Mouse (Mus musculus) frontal cortex, postnatal 25 days (tissue): ENCODE measurements around the gene Ptprk.

Source experiments
- DNase-seq, 2 experiments: peaks; one replicate each; pipeline ENCODE4 v3.0.0; 2022; ENCODE audit warnings: low spot score in 2 of 2

Ptprk gene

DNA sequence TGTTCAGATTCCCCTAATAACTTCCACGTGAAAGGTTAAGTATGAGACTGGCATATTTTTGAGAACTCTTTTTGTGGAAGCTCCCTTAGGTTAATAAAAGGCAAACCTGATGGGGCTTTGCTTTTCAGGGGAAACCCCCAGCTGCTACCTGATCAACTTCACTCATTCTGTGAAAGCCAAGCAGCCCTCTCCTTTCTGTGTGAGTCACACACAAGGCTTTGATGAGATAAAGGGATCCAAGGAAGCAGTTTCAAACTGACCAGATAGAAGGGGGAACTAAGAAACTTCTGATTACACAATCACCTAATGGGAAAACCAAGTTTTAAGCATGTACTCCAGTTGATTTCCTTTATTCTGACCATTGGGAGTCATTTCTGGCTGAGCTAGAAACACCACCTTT, 445.2 kb downstream of the Ptprk start:
- DNase-seq = no peak

DNA sequence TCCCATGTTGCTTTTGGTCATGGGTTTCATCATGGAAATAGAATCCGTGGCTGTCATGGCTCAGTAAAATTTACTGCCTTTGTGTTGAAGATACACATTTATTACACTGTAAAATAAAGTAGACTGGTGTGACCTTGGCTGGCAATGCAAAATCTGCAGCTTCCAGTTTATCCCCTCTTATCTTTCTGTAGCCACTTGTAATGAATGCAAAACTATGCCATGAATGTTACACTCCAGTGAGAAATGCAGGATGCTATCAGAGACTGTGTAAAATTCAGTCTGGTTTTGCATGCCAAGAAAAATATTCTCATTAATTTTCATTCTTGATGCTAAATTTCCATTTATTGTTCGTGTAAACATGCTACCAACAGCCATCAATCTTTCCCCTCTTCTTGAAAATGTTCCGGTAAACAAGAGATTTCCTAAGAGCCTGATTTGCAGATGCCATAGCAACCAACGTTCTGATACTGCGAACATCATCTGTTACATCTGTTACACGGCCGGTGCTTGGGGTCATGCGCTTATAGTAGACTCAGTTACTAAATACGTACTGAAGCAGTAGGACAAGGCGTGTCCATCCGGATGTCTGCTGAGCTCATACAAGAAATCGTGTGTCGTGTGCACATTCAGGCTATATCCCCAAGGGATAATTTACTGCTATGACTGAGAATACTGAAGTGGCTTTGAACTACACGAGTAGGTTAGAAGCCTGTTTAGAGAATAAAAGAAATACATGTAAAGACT, 449.5 kb downstream of the Ptprk start:
- no peak for DNase-seq

DNA sequence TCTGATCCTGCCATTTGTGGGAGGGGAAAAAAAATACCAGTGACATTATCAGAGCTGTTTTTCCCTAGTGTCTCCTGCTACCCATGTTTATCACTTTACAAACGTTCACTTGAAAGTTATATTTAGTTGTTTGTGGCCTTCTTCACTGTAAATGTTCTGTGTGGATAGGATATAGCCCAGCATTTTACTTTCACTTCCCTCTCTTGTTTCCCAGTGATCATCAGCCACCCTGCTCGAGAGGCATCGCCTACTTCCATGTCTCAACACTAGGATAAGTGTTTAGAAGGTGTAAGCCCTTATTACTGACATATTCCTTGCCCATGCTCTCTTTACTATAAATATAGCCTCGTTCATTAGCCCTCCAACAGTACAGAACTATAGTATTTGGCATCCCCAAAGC, 466.0 kb downstream of the Ptprk start:
- DNase-seq = no peak

DNA sequence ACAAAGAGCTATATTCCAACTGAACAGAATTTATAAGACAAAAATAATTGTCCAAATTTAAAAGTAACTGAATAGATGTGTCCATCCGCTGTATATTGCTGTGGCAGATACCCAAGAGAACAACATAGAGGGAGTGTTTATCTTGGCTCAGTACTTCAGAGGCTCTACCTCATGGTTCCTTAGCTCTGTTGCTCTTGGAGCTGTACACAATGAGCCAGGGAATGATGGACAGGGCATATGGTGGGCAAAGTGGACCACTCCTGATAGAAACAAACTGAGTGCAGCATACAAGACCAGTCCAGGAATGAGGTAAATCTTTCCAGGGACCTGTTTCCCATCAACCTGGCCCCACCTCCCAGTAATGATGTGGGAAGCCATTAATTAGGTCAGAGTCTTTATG, 468.1 kb downstream of the Ptprk start:
- DNase-seq = no peak

DNA sequence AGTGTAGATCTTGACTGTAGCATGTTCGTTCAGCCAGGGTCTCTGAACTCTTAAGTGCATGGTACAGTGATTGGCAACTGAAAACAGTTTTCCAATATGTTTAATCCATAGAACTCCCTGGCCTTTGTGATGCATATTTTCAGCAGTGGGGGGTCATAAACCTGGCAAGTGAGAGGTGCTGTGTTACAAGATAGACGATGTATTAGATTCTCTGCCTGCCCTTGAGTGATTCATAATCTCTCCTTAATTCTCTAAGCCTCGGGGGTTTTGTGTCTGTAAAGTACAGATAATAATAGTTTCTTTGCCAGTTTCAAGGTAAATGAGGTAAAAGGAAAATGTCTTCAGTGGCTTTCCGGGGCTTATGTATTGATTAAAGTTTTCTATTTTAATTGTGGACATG, 475.9 kb downstream of the Ptprk start:
- DNase-seq = no peak

DNA sequence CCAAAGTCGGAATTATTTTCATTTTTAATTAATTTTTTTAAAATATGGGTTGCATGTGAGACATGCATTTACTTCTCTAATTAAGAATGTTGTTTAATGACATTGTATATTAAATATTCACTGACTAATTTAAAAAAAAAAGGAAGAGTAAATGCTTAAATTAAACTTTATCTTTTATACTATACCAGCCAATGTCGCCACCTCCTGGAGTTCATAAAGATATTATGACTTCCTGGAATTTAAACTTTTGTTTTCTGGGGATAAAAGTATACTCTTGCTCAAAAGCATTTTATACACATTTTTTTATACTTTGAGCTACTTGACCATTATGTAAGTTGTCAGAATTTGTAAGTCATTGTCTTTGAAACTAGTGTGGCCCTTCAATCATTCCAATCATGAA, 477.4 kb downstream of the Ptprk start:
- DNase-seq = no peak

- DNase-seq = no peak
These were observed 489.6 kb downstream of the Ptprk start for GRCm38 (mm10) chr10:28564110-28564674.

DNA sequence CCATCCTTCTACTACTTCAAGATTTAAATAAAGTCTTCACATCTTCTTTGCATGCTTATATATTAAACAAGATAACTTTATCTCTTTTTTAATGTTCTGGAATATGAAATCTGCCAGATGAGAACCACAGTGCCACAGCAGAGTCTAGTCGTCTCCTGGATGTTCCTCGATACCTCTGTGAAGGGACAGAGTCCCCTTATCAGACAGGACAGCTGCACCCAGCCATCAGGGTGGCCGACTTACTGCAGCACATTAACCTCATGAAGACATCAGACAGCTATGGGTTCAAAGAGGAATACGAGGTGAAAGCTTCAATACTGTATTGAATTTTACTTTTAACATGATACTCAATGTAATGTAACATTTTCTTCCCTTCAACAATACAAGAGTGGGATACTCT, 491.8 kb downstream of the Ptprk start:
- DNase-seq = no peak

- no peak for DNase-seq
These were observed 492.2 kb downstream of the Ptprk start for GRCm38 (mm10) chr10:28566828-28567227.

DNA sequence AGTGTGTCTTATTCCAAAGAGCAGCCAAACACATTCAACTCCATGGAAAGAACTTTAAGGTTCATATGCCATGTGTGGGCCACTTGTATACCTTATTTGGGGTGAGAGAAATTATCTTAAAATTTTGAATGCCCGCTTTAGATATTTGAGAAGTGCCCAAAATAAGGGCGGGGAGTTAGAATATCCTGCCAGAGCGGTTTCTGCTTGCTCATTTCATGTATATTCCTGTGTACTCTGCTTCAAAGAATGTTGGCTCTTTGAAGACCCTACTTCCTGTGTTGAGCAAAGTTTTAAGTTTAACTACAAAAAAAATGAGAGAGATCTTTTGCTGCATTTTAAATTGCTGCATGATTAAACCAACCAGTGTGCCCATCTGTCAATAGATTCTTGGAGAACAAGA, 492.8 kb downstream of the Ptprk start:
- no peak for DNase-seq

GRCm38 (mm10) chr10:28568047-28568446, 493.4 kb downstream of the Ptprk start:
- no peak for DNase-seq

- no peak for DNase-seq
These were observed 505.0 kb downstream of the Ptprk start for GRCm38 (mm10) chr10:28579596-28579995.

- no peak for DNase-seq
These were observed 512.0 kb downstream of the Ptprk start for GRCm38 (mm10) chr10:28586565-28587138.

DNA sequence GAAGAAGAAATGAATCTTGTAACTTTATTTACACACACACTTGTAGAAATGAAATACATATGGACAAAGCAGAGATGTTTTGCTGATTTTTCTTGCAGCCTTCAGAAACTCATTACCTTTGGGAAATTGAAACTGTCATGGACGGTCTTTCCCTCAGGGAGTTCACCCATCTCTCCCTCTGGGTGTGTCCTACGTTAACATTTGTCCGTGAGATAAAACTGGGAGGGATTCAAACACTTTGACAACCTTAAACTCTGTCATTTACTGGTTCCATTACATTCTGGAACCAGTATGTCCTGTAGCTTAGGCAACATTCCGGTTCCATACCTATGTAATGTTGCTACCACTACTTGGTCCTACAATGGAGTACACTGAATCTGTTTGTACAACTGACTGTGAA, 513.8 kb downstream of the Ptprk start:
- no peak for DNase-seq

GRCm38 (mm10) chr10:28590822-28591221, 516.2 kb downstream of the Ptprk start:
- DNase-seq = no peak

GRCm38 (mm10) chr10:28593566-28594292, 519.1 kb downstream of the Ptprk start:
- DNase-seq = no peak

- DNase-seq = no peak
These were observed 522.3 kb downstream of the Ptprk start for GRCm38 (mm10) chr10:28596897-28597296.

- DNase-seq = no peak
These were observed 534.5 kb downstream of the Ptprk start for GRCm38 (mm10) chr10:28609136-28609535.

GRCm38 (mm10) chr10:28614396-28614795, 539.8 kb downstream of the Ptprk start:
- DNase-seq = no peak

GRCm38 (mm10) chr10:28617203-28617602, 542.6 kb downstream of the Ptprk start:
- DNase-seq = no peak

DNA sequence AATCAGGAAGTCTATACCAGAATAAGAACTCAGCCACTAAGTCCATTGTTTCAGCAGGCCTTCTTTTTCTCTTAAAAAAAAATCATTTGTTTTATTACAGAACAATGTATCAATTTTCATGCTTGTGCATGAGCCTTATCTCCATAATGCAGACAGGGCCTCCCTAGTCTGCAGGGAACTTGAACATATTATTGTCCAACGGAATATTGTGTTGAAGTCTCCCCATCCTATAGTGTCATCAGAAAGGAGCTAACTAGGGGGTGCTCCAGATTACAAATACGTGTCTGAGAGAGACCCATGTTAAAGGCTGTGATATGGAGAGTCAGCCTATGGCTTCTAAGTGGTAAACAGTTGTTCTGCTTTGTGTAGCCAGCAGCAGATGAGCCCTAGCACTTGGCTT, 543.4 kb downstream of the Ptprk start:
- no peak for DNase-seq

DNA sequence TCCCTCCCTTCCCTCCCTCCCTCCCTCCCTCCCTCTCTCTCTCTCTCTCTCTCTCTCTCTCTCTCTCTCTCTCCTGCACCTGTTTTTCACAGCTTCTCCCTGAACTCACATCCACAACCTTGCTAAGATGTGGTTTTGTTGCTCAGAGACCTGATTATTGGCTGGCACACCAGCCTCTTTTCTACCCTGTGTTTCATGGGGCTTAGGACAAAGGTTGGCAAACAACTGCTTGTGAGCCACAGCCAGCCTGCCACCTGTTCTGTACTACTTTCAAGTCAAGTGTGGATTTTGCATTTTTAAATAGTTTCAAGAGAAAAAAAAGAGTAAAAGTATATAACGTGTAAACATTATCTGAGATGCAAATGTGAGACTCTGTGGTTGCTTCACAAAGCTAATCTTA, 544.8 kb downstream of the Ptprk start:
- DNase-seq = no peak

DNA sequence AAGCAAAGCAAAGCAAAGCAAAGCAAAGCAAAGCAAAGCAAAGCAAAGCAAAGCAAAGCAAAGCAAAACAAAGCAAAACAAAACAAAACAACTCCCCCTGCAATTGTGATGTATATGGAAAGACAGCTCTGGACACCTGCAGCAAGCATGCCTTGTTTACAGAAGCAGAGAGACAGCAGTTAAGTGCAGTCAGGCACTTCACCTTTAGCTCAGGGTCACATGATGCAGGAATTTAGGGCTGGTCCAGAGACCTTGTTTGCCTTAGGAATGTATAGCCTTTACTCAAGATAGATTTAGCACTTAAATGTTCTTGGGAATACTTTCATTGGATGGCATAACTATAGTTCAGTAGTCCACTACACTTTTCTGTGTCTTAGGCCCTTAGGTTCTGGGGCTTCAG, 561.5 kb downstream of the Ptprk start:
- DNase-seq = no peak
